Mouse (Mus musculus) c-Kit-positive CD71-negative TER-119-negative erythroid progenitor cells, embryonic 14.5 days (primary cell): Measurements from ENCODE around the gene Kyat1.
A peak's percentile ranks its signal among the peaks of the same experiment; 100 is the strongest.
"Not testable (repeated sequence)": the region's sequence is repeated elsewhere in the genome, so short reads cannot be mapped to it uniquely, and the experiment has no call there.

Source experiments
- DNase-seq: peaks from one replicate; pipeline ENCODE4 v3.0.0-alpha.2; 2013; ENCODE audit warnings: low read depth

The Kyat1 gene

DNA sequence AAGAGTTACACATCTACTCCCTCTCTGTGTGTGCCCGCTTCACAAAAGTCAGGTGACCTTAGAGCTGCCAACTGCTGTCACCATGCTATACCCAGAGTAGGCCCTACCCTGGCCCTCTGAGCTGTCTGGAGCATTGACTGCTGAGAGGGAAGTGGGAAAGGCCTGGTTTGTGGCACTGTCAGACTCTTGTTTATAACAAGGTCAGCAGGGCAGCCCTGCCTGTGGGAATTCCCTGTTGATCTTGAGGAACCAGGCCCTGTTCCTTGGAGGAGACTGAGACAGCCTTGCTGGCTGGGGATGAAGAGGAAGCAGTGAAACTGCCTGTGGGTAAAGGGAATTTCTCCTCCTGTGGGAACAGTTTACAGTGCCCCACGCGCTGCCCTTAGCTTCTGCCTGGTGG, 9.1 kb upstream of the Kyat1 start:
- no peak for DNase-seq

DNA sequence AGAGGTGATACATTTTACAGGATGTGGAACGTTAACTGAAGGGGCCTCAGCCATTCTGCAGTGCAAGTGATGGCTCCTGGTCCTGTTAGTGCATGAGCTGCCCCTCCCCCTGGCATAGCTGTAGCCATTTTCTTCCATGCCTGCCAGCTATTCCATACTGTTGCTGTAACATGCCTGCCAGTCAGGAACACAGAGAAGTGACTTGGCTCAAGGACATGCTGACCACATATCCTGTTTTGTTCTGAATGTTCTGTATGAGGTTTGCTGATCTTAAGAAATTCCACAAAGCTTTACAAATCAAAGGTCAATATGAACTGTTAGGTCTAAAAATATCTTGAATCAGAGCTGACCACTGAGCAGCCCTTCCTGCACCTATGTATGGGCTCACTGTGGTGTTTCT, 7.3 kb upstream of the Kyat1 start:
- DNase-seq, result no peak

DNA sequence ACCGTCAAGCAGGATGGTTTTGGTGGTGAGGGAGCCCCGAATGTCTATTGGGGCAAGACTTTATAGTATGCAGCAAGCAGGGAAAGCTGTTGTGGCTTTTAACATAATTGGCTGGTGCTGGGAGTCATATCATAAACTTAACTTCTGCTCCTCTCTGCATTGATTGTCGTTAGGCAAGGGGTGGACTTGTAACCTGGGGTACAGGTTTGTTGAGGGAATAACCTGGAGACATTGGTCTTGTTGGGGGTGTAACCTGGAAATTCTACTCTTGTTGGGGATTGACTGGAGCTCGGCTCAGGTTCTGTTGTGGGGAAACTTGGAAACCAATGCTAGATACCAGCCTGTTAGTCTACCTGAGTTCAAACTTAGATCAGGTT, 6.5 kb upstream of the Kyat1 start:
- no peak for DNase-seq

DNA sequence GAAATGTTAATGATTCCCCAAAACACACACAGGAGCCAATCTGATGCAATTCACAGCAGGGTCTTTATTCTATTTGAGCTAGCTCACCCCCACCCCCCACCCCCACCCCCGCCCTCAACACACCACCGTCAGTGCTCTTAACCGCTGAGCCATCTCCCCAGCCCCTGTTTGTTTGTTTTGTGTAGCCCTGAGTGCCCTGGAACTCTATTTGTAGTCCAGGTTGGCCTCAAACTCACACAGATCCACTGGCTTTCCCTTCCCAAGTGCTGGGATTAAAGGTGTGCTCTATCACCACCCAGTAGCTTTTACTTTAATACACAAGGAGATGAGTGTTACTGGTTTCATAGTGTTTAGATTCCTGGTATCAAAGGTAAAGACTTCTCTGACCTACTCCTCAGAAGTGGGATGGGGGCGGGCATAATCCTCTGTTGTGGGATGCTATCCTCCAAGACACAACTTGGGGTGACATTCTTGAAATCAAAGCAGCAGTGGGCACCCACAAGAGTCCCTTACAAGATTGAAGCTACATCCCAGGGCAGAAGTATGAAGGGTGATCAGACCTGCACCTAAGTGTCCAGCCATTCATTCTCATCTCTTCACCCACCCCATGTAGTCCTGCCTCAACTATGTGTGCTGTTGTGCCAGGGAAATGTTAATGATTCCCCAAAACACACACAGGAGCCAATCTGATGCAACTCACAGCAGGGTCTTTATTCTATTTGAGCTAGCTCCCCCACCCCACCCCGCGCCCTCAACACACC, 5.9 kb upstream of the Kyat1 start:
- no peak for DNase-seq

DNA sequence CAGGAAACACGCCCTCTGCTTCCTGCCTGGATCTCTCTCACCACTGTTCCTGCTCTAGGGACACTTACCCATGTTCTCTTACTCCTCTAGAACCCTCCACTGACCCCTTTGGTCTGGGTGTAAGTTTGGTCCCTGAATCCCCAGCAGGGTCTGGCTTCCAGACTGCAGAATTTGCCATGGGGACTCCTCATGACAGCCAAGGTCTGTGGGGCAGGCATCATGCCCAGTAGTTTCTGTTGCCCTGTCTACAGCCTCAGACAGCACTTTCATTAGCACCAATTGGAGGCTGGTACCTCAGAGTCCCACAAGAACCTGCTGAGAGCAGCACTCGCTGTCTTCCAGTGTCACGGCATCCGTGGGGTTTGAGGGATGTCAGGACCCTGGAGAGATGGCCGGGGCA, 2.2 kb upstream of the Kyat1 start:
- no peak for DNase-seq

DNA sequence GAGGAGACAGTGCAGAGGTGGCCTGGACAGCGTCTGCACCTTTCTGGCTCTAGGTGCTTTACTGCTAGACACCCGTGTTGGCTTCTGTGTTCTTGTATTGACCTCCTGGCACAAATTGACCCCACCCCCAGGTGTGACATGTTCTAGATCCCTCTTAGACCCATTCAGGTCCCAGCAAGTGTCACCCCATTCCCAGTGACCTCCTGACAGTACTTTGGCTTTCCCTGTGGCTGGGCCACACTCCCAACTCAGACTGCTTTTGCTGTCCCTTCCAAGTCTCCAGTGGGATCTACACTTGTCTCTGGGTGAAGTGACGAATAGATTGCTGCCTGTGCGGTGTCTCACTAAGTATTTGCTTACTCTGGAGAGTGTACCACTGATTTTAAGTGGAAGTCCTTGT, 1.8 kb upstream of the Kyat1 start:
- DNase-seq, result no peak

DNA sequence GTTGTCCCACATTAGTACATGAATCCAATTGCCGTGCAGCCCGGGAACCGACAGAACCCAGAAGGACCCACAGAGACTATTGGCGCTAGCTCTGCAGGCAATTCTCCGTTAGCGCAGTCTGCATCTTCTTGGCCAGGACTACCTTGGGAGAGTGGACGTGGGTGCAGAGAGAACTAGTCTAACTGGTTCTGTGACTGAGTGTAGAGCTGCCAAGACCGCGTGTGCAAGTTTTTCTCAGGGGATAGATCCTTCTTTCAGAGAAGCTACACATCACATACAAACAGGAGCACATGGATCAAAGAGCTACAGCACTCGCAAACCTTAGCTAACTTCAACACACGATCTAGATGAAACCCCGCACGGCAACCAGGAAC, 405 bp downstream of the Kyat1 start:
- no peak for DNase-seq

DNA sequence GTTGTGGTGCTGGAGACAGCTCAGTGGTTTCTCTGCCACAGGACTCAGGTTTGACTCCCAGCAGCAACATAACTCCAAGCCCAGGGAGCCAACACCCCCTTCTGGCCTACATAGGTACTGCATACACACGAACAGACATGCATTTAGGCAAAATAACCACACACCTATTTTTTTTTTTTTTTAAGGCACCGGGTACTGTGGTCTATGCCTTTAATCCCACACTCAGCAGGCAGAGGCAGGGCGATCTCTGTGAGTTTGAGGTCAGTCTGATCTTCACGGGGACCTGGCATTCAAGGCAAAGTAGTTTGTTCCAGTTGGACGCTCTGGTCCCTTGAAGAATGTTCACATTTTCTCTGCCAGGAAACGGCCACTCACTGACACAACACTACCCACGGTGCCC, 2.2 kb downstream of the Kyat1 start:
- peak; percentile 61 for DNase-seq

DNA sequence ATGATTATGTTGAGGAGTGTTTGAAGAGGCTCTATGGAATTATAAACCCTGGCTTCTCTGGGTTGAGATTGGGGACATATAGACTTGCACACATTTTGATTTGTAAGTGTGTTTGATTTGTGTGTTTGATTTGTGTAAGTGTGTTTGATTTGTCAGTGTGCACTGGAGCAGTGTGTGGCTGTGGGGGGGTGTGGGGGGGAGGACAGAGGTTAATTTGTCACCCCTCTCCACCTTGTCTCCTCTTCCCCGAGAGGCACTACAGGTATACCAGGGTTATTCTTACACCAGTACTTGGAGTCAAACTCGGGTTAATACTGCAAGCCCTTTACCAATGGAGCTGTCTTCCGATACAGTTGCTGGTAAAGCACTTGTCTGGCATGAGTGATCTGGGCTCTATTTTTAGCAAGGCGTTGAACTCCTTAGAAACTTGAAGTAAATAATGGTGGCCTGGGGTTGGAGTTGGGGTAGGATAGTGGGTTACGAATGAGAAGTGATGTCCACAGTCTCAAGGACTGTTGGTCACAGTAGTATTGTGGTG, 5.2 kb downstream of the Kyat1 start:
- DNase-seq, result no peak

DNA sequence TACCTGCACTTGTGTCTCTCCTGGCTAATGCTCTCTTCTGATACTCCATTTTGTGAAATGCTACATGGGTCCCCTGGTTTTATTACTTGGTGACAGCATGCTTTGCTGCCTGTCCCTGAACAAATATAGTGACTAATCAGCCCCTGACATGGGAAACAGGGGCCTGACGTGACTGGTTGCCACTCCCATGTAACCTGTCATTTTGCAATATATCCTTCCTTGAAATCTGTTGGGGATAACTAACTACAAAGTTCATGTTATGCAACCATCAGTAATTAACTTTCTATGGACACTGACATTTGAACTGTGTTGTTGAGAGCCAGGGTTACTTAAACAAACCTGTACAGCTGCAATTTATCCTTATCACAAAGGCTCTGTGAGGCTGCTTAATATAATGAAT, 5.7 kb downstream of the Kyat1 start:
- DNase-seq, result no peak

DNA sequence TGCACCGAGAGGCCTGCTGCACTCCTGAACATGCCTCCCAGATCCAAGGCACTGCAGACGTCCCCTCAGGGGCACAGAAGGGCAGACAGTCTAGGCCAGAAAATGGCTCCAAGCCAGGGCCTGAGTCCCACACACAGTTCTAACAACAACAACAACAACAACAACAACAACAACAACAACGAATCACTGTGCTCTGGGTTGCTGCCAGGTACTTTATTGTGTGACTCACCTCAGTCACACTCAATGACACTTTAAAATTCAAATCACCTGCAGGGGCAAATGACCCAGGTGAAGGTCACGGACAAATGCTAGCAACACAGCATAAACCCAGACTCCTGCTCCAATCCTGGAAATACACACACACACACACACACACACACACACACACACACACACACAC, 7.6 kb downstream of the Kyat1 start:
- no peak for DNase-seq

DNA sequence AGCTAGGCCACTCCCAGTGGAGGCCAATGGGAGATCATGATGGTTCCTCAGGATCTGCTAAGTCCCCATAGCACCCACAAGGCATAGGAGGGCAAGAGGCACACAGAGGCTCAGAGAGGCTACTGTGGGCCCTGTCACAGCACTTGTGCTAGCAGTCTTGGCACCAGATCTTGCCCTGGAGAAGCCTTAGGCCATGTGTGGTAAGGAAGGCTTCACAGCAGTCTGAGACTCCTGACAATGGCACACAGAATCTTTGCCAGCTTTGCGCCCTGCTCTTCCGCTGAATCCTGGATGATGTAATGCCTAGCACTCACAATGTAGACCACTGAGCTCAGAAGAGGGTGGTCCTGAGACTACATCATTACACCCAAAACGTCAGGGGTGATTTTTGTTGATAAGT, 11.0 kb downstream of the Kyat1 start:
- DNase-seq, result no peak

DNA sequence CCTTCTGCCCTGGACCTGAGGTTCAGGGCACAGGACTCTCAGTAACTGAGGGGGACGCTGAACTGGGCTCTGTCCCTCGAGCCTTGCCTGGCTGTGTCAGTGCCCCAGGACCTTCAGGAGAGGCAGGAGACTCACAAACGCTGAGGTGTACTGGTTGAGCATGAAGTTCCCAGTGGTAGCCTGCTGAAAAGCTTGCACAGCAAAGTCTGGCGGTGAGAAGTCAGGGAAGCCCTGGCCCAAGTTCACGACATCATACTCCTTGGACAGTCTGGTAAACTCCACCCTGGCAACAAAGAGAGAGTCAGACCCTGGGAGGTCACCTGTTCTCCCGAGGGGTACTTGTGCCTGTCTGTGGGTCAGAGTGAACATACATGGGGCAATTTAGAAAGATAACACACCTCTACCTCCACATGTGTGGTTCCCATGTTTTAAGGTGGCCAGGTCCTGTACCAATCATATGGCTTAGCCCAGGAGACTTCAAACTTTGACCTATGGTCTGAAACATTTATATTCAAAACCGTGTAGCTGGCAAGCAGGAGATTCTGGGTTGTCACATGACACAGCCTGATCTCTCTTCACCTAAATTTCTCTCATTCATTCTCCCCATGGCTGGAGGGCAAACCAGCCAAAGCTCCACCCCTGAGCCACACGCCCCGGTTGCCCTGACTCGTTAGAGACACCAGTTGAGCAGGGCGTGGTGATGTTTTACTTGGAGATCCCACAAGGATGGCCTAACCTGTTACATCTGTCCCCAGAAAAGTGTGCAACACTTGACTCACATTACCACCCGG, 13.7 kb downstream of the Kyat1 start:
- DNase-seq, result no peak

DNA sequence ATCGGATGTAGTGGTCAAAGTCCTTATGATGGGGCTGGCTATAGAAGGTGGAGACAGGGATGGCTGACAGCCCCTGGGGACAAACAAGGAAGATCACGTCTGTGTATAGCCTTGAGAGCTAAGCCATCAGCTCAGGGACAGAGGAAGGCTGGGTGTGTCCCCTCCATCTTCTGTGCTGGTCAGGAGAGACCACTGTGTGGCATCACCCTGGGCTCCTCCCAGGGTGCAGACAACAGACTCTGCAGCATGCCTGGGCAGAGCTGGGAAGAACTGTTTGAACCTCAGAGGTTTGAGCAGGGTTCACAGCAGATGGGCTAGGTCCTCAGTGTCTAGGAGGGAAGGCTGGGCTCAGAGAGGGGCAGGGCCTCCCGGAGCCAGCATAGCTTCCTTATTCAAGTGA, 20.0 kb downstream of the Kyat1 start:
- DNase-seq, result no peak

DNA sequence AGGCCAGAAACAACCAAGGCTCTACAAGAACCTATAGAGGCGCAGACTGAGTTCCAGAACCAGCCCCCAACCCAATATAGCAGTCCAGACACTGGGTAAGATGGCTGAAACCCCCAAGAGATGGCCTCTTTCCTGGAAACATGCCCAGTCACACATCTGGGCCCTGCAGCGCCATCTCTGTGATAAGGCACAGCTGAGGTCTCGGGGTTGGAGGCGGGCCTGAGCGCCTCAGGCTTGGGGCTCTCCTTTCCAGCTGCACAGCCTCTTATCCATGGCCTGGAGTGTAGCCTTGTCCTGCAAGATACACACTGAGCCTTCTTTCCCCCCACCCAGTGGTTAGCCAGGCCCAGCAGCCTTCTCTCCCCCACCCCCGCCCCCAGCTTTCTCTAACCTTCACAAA, 20.4 kb downstream of the Kyat1 start:
- no peak for DNase-seq

DNA sequence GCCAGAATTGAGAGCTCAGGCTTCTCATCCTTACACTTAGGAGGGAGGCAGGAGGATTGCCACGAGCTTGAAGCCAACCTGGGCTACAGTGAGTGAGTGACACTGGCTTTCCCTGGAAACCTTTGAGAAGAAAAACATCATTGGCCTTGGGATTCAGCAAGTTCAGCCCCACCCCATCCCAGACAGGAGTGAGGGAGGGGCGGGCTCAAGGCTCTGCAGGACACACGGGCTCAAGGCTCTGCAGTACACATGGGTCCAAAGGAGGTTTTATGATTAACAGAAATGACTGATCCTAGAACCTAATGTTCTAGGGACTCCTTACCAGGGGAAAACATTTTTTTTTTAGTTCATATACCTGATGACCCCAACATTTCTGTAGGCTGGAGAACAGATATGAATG, 21.9 kb downstream of the Kyat1 start:
- DNase-seq, result no peak

DNA sequence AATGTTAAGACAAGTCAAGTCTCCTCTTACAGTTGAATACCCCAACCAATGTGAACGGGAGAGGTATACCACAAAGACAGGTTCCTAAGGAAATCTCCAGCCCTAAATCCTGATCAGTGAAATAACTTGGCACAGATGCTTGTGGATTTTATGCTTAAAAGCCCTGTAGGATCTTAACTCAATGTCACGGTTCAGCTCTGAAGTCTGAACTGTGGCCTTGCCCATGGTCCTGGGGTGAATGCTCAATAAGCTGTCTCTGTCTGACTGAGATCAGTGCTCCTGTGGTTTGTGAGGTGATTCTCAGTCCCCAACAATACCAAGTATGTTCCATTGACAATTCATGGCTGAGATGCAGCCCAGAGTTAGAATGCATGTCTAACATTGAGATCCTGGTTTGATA, 23.2 kb downstream of the Kyat1 start:
- no peak for DNase-seq

DNA sequence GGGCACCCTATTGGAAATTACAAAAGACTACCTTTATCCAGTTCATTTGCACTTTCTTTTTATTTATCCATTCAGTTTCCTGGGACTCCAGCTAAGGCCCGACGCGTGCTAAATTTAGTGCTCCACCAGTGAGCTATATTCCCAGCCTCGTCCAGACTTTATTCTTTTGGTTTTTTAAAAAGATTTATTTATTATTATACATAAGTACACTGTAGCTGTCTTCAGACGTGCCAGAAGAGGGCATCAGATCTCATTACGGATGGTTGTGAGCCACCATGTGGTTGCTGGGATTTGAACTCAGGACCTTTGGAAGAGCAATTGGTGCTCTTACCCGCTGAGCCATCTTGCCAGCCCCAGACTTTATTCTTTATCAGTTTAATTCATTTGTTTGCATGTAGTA, 26.9 kb downstream of the Kyat1 start:
- DNase-seq, result not testable (repeated sequence)

DNA sequence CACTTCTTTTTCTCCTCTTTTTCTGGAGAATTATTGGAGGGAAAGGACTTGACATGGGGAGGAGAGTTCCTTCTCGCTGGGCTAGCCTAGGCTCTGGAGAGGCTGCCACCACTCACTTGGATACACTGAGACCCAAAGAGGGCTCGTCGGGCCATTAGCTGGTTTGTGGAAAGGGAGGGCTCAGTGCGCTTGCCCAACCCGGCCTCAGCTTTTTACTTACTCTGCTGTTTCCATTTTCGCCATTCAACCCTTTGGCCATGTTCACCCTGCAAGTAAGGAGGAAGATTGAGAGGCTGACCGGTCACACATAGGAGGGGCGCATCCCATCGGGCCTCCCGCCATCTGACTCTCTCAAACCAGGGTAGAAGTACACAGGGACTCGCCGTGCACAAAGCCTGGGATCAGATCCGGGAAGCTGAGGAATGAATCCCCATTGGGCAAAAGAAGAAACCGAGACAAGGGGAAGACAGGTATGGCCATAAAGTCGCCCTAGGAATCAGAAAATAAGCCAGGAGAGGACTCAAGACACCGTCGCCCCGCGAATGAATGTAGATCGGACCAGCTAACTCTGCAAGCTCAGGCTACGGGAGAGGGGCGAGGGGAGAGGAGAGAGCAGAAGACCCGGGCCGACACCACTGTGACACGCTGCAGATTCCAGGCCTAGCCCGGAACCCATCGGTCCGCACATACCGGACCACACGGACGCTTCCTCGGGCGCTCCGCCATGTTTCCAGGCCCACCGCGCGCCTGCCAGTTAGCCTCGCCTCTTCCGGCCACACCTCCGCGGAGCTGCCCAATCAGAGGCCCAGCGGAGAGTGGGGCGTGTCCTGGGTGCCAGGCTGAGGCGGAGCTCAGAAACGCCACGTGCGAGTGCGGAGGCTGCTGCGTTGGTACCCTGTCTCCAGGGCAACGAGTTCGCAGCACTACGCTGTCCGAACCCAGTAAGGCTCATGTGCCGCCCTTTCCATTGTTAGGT, 27.7 kb downstream of the Kyat1 start, which contains the start of gene Spout1:
Gene Spout1 (minus strand): TSS at position 760 of the 976 bp plus-strand sequence.
- peak; percentile 94 for DNase-seq

DNA sequence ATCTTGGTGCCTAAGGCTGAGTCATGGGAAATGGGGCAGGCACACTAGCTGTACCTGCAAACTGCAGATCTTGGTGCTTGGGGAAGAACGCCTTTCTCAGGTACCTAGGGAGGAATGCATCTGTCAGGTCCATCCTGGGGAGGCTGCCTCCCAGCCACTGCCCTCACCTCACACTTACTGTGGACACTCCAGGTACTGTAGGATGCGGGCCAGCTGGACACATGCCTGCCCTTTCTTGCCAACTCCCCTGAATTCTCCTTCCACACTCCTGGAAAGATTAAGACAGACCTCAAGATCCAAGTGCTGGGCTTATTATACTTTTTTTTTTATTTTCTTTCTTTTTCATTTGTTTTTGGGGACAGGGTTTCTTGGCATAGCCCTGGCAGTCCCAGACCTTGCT, 29.1 kb downstream of the Kyat1 start:
- no peak for DNase-seq

DNA sequence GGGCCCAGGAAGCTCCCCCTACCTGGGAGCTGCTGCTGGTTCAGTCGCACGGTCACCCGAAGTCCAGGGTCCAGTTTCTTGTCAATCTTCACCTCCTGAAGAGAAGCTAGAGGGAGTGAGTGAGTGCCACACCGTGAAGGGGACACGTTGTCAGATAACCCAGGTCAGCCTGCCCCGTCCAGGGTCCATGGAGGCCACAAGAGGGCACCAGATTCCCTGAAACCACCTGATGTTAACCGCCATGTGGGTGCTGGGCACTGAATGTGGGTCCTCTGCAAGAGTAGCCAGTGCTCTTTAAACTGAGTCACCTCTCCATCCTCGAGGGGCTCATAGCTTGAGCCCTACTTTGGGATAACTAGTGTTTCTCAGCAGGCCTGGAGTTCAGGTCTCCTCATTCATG, 29.8 kb downstream of the Kyat1 start:
- DNase-seq, result no peak

DNA sequence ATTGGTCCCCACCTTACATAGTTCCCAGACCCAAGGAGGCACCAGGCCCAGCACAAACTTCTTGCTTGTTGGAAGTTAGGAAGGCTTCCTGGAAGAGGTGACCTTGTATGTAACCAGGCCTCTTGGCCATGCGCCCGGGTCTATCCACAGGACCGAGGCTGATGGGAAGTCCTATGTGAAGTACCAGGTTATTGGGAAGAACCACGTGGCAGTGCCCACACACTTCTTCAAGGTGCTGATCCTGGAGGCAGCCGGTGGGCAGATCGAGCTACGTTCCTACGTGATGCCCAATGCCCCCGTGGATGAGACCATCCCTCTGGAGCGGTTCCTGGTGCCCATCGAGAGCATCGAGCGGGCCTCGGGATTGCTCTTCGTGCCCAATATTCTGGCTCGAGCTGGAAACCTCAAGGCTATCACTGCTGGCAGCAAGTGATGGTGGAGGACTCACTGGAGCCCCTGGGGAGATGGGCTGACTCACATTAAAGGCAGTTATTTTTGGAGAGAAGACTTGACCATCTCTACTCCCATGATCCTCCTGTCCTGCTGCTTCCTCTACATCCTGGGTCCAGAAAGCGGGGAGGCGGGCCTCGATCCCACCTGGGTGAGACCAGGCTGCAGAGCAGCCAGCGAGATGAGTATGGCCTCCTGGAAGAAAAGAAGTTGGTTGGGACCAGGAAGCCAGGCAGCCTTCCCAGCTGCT, 32.0 kb downstream of the Kyat1 start:
- DNase-seq, result no peak
